Mouse (Mus musculus) cerebellum, adult 9-10 months (tissue): ENCODE results near the gene Gpt2.

Experiments used
- DNase-seq: peaks from one replicate; pipeline ENCODE4 v3.0.0; 2022

Gene Gpt2

DNA sequence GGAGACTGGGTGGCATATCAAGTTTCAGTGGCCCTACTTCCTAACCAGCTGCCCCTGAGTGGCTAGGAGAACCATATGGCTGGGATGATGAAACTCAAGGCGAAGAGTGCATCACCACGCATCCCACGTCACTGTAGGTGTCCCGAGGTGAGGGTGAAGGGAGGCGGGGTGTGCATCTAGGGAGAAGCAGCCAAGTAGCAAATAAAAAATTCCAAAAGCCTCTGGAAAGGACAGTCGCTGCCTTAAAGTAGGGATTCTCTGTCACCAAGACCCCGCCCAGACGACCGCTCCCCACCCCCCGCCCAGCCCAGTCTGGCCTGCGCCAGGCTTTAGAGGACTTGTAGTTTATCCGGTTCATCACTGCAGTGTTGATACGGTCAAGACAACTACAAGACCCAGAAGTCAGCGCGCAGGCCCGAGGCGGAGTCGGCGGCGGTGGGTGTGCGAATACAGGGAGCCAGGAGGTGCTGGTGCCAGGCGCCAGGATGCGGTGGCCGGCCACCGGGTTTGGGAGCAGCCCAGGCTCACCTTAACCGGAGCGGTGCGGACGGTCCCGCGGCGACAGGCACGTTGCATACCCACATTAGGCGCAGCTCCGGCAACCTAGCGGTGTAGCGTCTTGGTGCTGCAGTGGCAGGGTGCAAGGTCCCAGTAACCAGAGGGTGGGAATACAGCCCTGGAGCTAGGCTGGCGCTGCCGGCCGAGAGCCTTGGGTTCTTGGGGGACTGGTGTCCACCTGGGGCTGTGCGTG is at the start of gene Gpt2:
Gene Gpt2 (plus strand): TSS at position 452 of the 751 bp plus-strand sequence.
- DNase-seq, result peak; percentile 96

DNA sequence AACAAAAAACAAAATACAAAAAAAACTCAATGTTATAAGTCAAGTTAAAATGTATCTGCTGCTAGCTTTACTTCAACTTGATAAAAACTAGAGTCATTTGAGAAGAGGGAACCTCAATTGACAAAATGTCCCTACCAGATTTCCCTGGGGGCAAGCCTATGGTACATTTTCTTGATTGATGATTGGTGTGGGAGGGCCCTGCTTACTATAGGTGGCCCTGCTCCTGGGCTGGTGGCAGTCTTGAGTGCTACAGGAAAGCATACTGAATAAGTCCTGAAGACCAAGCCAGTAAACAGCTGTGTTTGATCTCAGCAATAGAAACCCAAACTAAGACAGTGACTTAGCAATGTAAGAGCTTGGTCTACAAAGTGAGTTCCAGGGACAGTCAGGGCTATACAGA is 48.3 kb upstream of the Gpt2 start:
- DNase-seq, result no peak

DNA sequence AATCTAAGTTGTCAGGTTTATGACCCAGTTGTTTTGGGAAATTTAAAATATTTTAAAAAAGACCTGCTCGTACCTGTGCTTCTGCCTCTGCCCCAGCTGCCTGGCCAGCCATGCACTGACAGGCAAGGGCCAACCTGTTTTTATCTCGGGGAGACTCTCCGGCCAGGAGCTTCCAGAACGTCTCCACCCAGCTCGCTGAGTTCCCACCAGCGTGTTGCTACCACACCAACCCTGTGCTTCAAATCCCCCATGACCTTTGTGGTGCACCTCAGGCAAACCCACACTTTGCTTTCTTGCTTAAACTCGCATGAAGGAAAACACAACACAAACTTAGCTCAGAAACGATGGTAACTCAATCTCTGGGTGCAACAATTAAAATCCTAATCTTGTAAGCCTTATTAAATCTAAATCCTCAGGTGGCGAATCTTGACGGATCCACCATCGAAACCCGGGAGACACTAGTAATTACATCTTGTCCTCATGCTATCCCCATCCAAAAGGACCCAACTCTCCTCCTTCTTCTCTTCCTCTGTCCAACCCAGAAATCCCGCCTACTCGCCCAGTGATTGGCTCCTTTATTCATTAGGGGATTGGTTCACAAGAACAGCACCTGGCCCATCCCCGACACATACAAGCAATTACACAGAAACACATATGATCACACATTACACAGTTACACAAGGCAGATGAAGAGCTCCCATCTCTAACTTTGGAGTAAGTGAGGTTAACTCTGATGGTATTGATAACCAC is 46.3 kb upstream of the Gpt2 start:
- DNase-seq, result no peak

DNA sequence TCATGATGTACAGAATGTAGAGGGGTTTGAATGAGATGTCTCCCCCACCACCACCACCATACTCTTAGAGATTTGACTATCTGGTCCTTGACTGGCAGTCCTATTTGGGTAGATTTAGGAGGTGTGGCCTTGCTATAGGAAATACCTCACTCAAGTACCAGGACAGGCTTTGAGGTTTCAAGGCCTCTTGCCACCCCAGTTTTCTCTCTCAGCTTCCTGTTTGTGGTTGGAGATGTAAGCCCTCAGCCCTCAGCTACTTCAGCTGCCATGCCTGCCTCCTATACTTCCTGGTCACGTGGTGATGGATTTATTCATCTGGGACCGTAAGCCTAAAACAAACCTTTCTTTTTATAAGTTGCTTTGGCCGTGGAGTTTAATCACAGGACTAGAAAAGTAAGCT is 42.0 kb upstream of the Gpt2 start:
- DNase-seq, result no peak

DNA sequence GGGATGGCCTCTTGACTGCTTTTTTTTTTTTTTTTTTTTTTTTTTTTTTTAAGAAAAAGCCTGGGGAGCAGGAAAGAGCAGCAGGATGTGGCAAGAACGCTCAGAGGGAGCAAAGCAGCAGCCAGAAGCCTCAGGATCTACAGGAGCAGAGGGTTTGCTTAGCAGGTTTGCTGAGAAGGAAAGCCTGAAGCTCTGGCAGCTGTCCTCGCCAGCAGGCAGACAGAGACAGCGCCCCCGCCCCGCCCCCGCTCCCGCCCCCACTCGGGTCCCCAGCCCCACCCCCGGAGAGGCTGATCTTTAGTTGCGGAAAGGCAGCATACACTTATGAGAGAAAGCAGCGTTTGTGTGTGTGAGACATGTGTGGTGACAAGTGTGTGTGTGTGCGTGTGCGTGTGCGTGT is 40.0 kb upstream of the Gpt2 start:
- DNase-seq, result no peak

DNA sequence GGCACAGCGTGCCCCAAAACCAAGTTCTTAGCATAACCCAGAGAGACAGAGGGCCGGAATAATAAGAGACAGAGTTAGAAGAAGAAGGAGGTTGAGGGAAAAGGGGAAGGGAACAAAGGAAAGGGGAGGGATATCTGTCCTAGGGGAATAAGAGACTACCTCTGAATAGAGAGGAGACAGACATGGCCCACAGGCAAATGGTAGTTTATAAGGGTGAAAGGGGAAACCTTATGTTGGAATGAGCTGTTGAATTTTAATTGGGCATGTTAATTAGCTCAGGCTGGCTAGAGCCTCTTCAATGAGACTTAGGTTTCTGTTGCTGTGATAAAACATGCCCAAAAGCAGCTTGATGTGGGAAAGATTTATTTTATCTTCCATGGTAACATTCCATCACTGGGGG is 39.1 kb upstream of the Gpt2 start:
- no peak for DNase-seq

DNA sequence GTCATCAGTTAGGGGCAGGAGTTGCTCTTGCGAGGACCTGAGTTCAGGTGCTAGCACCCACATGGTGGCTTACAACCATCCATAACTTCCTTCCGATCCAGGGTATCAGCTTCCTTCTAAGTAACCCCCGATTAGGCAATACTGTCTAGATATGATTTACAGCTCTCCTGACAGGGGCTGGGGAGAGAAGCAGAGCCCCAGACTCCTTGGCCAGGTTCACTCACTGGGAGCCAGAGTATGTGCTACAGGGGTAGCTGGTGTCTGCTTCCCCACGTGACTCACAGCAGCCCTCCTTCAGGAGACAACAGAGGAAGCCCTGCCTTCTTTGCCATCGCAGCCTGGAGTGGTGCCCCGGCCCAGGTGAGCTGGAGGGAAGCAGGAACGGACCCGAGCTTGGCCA is 37.6 kb upstream of the Gpt2 start:
- no peak for DNase-seq

DNA sequence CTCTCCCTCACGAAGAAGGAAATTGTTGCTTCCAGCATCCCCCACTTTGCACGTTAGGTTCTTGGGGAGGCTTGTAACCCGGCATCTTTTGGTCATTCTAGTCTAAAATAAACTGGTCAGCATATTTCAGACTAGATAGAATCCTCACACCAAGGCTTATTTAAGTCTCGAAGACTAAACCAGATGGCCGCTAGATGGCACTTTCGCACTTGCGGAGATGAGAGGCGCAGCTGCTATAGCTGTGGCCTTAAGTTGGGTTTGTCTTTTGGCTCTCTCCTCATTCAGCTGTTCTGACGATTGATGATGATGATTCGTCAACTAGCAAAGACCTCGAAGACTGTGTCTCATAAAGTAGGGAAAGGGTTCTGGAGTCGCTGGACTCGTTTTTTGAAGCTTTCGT is 35.8 kb upstream of the Gpt2 start:
- peak; percentile 58 for DNase-seq

DNA sequence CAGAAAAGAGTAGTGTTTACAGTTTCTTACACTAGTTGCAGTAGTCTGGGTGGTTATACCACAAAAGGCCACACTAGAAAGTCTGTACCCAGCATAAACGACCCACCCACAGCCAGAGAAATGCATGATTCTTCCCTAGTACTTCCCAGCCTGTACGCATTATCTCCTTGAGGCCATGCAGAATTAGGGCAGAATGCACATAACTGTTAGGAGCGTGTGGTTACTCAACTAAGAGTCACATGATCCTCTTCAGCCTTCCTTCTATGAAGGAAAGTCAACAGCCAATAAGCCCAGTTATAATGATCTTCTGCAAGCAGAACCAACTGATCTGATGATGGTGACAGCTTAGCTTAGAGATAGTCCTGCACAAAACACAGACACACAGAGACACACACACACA is 32.8 kb upstream of the Gpt2 start:
- no peak for DNase-seq

DNA sequence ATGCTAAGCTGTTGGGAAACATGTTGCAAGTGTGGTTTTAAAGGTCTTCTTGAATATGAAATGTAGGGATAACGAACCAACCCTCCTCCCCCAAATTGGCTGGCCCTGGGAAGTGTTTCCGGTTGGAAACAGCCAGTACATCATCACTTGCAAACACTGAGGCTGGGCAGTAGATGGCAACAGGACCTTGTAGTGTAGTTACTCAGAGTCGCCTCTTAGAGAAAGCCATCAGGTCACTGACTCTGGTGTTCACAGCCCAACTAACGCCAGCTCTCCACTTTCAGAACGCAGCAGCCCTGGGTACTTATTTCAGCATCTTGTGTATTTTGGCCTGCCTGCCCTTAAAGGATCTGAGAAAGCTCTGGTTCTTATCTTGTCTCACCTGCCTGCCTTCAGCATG is 31.6 kb upstream of the Gpt2 start:
- no peak for DNase-seq

DNA sequence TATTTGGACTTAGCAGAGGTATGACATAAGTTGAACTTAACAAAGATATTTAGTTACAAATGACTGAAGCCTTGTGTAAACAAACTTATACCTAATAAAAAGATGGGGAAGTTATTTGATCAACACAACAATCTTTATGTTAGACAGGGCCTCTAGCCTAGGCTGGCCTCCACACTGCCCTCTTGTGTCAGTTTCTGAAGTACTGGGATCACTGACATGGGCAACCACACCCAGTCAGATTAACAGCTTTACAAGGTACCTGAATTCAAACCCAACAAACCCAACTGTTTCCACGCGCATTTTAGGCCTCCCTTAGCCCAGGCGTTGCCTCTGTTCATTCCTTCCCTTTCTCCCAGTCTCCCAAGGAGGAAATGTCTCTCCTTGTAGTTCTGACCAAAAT is 31.0 kb upstream of the Gpt2 start:
- no peak for DNase-seq

DNA sequence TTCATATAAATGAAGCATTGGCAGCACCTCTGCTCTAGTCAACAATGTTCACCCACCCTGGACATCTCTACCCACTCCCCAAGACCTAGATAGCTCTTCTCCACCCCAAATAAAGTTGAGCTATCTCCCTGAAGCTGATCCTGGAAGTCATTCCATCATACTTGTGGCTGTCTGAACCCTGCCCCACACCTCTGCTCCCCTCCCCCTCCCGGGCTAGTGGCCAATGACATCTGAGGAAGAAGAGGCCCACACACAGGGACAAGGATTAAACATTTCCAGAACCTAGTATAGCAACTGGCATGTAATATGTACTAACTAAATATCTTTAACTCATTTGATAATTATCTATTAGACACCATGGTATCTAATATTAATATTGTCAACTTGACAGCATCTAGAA is 29.9 kb upstream of the Gpt2 start:
- no peak for DNase-seq

DNA sequence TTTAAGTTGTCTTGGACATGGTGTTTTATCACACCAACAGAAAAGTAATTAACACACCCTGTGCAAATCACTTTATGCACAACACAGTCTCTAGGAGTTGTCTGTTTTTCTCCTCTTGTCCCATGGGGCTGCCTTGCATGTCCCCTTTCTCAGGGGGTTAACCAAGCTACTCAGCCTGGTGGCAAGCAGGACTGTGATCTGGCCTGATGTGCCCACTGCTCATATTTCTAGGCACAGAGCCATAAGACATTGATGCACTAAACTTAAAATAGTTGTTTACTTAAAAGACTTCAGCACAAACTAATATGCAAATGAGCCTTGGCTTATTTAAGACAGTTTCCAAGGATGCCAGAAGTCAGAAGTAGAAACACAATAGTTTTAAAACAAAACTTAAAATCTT is 28.1 kb upstream of the Gpt2 start:
- DNase-seq, result no peak

DNA sequence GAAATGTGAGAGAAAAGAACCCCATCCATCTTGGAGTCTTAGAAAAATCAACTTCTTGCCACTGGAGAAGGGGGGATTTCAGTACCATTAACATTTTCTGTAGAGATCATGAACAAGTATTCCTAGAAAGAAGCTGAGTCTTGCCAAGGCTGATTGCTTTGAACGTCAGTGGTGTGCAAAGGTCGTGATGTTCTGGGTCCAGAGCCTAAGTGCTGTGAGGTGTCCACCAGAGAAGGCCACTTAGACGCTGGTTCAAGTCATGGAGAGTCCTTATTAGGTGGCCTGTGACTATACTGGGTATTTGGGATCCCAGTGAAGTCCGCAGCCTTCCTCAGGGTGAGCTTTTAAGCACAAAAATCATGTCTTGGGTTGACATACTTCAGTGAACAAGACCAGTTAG is 26.3 kb upstream of the Gpt2 start:
- no peak for DNase-seq

DNA sequence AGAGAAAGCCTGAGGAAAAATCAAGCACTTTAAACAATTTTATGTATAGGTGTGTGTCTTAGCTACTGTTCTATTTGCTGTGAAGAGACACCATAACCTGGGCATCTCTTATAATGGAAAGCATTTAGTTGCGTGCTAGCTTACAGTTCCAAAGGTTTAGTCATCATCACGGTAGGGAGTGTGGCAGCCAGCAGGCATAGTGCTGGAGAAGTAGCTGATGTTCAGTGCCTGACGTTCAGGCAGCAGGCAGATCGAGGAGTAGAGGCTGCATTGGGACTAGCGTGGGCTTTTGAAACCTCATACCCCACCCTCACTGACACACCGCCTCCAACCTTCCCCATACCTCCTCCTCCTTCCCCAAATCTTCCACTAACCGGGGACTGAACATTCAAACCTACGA is 21.6 kb upstream of the Gpt2 start:
- no peak for DNase-seq

DNA sequence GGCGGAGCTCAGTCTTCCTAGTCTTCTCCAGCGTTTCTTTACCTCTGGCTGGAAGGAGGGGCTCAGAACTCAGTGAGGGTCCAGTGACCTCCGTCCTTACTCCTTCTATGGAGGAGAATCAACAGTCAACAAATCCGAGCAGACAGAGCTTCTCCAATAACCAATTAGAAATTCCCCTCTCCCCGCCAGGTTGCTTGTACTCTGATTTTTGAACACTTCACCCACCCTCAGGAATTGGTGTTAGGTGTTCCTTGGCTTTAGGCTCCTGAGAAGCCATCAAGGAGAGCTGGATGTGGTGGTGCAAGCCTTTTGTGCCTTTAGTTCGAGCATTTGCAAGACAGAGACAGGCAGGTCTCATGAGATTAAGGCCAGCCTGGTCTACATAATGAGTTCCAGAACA is 19.6 kb upstream of the Gpt2 start:
- DNase-seq, result no peak

DNA sequence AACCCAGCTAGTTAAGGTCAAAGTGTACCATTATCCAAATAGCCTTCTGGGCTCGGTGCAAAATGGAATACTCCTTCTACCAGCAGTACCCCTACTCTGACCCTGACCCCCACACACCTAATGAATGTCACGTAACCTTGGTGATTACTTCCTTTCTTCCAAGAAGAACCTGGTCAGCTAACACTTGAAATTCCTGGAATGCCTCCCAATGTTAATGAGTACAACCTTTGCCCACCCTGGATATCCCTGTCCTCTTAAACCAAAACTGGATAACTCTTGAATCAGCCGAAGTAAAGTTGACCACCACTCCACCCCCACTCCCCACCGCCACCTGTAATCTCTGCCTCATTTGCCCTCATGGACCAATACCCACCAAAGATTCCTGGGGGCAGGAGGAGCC is 19.1 kb upstream of the Gpt2 start:
- DNase-seq, result no peak

DNA sequence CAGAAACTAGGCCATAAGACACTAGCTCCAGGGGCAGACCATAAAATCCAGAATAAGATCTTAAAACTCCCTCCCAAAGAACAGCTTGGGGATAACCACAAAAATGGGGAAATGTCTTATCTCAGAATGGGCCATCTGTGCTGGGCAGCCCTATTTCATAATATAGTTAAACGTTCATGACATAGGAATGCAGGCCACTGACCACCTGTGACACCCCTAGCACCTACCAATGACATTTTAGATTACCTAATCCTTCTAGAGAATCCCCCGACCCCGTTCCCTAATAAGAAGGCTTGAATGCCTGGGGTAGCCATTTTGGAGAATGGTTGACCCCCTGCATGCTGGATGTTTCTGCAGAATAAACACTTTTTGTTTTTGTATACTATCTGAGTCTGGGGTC is 17.5 kb upstream of the Gpt2 start:
- DNase-seq, result no peak

DNA sequence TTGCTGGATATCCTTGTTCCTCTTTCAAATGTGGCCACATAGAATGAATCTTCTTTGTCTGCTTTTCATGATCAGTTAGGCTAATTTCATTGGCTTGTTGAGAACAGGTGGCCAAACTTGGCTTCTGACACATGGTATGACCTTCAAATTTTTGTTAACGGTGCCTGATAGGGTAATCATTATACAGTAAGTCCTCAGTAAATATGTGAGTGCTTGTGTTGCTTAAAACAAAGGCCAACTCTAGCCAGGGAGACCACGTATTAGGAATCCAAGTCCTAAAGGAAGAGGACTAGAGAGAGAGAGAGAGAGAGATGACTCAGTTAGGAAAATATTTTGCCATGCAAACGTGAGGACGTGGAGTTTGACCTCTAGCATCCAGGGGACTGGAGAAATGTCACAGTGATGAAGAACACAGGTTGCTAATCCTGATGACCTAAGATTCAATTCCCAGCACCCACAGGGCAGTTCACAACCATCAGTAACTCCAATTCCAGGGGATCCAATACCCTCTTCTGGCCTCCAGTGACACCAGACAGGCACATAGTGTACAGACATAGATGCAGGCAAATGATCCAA is 15.3 kb upstream of the Gpt2 start:
- DNase-seq, result no peak

DNA sequence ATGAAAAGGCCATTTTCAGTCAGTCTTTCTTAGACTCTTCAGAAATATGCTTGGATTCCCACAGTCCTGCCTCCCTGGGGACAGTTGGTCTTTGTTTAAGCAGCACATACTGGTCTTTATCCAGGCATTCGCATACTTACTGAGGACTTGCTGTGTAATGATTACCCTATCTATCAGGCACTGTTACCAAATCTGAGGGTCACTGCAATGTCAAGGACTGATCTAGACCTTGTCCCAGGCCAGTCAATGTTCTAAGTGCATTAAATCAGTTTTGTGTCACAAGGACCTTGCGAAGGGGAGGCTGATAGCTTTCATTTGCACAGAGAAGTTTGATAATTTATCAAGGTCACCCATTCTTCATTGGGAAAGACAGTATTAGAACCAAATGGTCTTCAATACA is 14.0 kb upstream of the Gpt2 start:
- DNase-seq, result no peak

DNA sequence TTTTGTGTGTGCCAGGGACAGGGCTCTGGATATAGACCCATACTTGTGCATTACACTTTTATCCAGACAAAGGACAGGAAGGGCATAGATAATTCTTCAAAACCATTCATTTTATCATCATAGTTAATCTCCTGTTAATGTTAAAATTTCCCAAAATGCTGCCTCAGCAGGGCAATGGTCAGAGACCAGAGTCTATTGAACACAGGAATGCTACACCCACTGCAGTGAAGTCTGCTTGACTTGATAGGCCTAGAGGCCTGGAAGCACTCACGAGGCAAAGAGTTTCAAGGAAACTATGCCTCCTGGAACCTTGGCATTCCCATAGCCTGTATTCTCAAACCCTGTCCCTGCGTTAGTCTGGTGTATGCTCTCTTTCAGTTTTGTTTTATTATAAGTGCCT is 12.7 kb upstream of the Gpt2 start:
- no peak for DNase-seq

DNA sequence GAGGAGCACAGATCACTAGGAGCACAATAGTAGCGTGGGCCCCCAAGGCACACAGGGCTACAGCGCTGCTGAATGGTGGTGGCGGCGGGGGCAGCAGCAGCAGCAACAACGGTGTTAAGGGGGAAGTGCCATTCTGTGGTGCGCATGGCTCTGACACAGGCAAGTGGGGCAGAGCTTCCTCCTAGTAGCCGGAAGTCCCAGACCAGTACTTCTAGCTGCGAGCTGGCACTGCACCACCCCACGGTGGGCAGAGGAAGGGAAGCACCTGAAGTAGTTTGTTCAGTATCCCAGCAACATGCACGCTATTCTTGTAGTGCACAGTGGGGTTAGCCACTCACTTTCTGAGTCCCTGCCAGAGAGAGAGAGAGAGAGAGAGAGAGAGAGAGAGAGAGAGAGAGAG is 10.5 kb upstream of the Gpt2 start:
- no peak for DNase-seq

DNA sequence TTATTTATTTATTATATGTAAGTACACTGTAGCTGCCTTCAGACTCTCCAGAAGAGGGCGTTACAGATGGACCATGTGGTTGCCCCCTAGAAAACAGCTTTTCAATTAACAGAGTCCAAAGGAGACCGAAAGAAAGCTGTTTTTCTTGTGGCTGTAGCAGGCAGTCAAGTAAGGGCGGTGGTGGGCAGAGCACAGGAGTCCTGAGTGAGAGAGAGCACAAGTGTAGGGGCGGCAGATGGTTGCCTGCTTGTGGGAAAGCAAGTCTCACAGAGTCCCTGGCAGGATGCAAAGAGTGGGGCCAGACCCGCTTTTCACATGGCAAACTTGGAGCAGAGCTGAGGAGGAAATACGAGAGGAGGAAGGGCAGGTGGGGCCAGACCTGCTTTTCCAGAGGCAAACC is 9.9 kb upstream of the Gpt2 start:
- no peak for DNase-seq

DNA sequence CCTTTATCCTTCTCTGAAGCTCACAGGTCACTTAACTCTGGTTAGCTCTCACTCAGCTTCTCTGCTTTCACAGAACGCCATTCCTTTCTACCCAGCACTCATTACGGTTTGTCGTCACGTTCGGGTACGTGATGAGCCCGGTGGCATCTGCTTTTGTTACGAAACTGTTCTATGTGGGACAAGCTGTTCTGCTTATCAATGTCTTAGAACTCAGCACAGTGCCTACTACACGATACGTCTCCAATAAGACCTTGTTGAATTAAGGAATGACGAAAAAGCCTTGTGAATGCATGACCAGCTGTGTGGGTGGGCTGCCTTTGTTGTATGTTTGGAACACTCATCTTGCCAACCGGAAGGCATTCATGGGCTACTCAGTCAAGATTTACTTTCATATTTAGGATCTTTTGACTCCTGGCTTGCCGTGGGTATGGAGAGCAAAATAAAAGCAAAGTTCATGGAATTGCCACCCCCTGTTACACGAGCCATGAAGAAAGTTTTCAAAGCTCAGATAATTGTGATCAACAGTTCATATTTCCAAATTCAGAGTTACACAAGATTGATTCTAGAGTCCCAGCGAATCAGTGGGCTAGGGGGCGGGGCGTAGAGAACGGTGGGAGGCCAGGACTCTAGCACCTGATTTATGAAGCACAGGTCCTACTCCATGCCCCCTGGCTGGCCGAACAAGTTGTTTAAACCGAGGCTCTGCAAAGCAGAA is 4.3 kb upstream of the Gpt2 start:
- DNase-seq, result no peak
